Mouse (Mus musculus) stomach, postnatal 0 days (tissue): Measurements from ENCODE around the gene Slc35c1.

Experiments used
- CTCF ChIP-seq: IDR thresholded peaks from 2 replicates; pipeline ENCODE4 v1.5.1; 2016; ENCODE audit warnings: antibody characterized with exemption, low read depth, mild to moderate bottlenecking, moderate library complexity
- EP300 ChIP-seq: optimal IDR thresholded peaks from 2 replicates; pipeline ENCODE3; 2016; ENCODE audit warnings: antibody characterized with exemption

DNA sequence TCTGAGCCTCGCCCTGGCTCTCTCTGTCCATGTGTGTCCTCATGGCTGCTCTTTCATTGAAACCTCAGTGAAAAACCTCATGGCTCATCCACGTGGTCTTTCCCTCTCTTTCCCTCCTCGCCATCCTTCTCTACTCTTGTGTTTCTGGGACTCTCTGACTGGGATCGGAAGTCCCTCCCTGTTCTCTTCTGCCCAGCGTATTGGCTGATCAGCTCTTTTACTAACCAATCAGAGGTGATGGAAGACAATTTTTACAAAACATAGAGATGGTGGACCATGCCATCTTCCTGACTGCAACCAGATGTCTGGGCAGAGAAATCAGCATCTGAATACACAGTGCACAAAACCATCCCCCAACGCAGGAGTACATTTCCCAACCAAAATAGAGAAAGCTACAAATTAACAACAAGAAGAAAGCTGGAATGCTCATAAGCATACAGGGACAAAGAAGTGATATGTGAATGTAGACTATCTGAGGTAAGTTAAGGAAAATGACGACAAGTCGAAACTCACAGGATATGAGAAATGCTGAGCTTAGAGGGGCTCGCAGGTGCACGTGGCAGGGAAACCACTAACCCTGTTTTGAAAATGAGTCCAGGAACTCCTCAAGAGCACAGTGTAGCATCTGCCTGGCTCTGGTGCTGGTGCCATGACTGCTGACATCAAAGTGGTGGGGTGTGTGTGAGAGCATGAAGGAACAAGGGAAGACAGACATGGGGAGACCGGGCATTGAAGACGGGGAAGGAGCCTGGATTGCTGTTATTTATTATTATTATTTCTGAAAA lies 11.7 kb upstream of the Slc35c1 start:
- TF ChIP-seq CTCF, result no peak
- no peak for TF ChIP-seq EP300
